Mouse (Mus musculus) testis, adult 10 weeks (tissue): ENCODE results near the gene Scgb1b10. TPM values are rescaled to one million over a fixed set of nuclear protein-coding genes. Genes with fewer than 3 reads are reported as not detected.

Source experiments
- polyA plus RNA-seq: library from polyadenylated mRNA; stranded (reverse); fragments of 350-450 nt; fragmentation: Illumina TruSeq; extraction: RNeasy Lipid Tissue Mini Kit (QIAGEN cat#74804); gene quantifications from one replicate; pipeline ENCODE4 v1.2.3, GENCODE M21; 2014; ENCODE audit warnings: low read depth, low replicate concordance

Scgb1b10 gene
- polyA plus RNA-seq: not detected

GRCm38 (mm10) chr7:32100553-32100952 lies at the start of gene Scgb1b10:
Scgb1b10 (plus strand) TSS chr7:32100853.

Other genes starting within 250 kb of the Scgb1b10 start
- gene Scgb2b11, start 110.3 kb downstream of the Scgb1b10 start, polyA plus RNA-seq: not detected
- gene Scgb1b11, start 122.0 kb downstream of the Scgb1b10 start, polyA plus RNA-seq: not detected
- gene Scgb2b12, start 226.4 kb downstream of the Scgb1b10 start, polyA plus RNA-seq: not detected
- gene Scgb1b12, start 233.3 kb downstream of the Scgb1b10 start, polyA plus RNA-seq: not detected